Mouse (Mus musculus) retina, postnatal 1 day (tissue): Measurements from ENCODE around the gene Pkp3.

ENCODE experiments used
- DNase-seq: peaks from one replicate; pipeline ENCODE4 v3.0.0-alpha.2; 2012

Gene Pkp3

GRCm38 (mm10) chr7:141096021-141096420 is 18.0 kb downstream of the Pkp3 start:
- no peak for DNase-seq

GRCm38 (mm10) chr7:141096649-141097056 is 18.6 kb downstream of the Pkp3 start:
- DNase-seq: no peak

- no peak for DNase-seq
Observed at GRCm38 (mm10) chr7:141097177-141097576, 19.2 kb downstream of the Pkp3 start.

- DNase-seq: peak; percentile 43
Observed at GRCm38 (mm10) chr7:141099911-141100691, 22.1 kb downstream of the Pkp3 start, which contains the start of gene Sigirr. Gene Sigirr, minus strand, starts transcription at chr7:141100572.

GRCm38 (mm10) chr7:141103161-141103560 is 25.1 kb downstream of the Pkp3 start:
- no peak for DNase-seq

GRCm38 (mm10) chr7:141115874-141116273 is 37.9 kb downstream of the Pkp3 start:
- DNase-seq: no peak

GRCm38 (mm10) chr7:141117636-141118035 is 39.6 kb downstream of the Pkp3 start, which contains the start of gene Ano9:
Gene Ano9, minus strand, starts transcription at chr7:141117806.
- no peak for DNase-seq

GRCm38 (mm10) chr7:141119487-141119886 is 41.5 kb downstream of the Pkp3 start:
- no peak for DNase-seq

- DNase-seq: no peak
Observed at GRCm38 (mm10) chr7:141120605-141121004, 42.6 kb downstream of the Pkp3 start.

- no peak for DNase-seq
Observed at GRCm38 (mm10) chr7:141121051-141121531, 43.1 kb downstream of the Pkp3 start.

- DNase-seq: no peak
Observed at GRCm38 (mm10) chr7:141122245-141122644, 44.2 kb downstream of the Pkp3 start, which contains the start of gene Ptdss2. Gene Ptdss2, plus strand, starts transcription at chr7:141122382.

GRCm38 (mm10) chr7:141122689-141123516 is 44.9 kb downstream of the Pkp3 start:
- peak; percentile 96 for DNase-seq

GRCm38 (mm10) chr7:141123517-141123856 is 45.5 kb downstream of the Pkp3 start:
- no peak for DNase-seq

- peak; percentile 96 for DNase-seq
Observed at GRCm38 (mm10) chr7:141131024-141131820, 53.2 kb downstream of the Pkp3 start.

GRCm38 (mm10) chr7:141131904-141132755 is 54.1 kb downstream of the Pkp3 start:
- no peak for DNase-seq
